Mouse (Mus musculus) embryonic facial prominence, embryonic 14.5 days (tissue): ENCODE results near the gene Rabgap1l. TPM values are rescaled to one million over a fixed set of nuclear protein-coding genes. Genes with fewer than 3 reads are reported as not detected.
A peak's percentile ranks its signal among the peaks of the same experiment; 100 is the strongest.

Experiments used
- ATAC-seq: fragments of 200-750 bp; cut with Nextera tagmentation; 2 replicates; pipeline ENCODE4 v1.8.0; 2017; ENCODE audit warnings: low read depth, moderate number of reproducible peaks, moderate TSS enrichment
- DNase-seq: peaks from one replicate; pipeline ENCODE4 v3.0.0-alpha.2; 2015; ENCODE audit warnings: low spot score
- H3K27ac ChIP-seq: fragments of 300-500 bp; sonication (generic); replicated peaks from 2 replicates; pipeline ENCODE4 v1.5.1; 2014; ENCODE audit warnings: low read depth, mild to moderate bottlenecking, low read length, moderate library complexity
- H3K27me3 ChIP-seq: fragments of 300-500 bp; sonication (generic); replicated peaks from 2 replicates; pipeline ENCODE4 v1.6.1; 2014; ENCODE audit warnings: low read length; ENCODE audit not compliant: control insufficient read depth, insufficient read depth
- H3K36me3 ChIP-seq: fragments of 300-500 bp; sonication (generic); 2 replicates; pipeline ENCODE4 v1.6.1; 2014; ENCODE audit warnings: low read length, mixed read lengths; ENCODE audit not compliant: control insufficient read depth, insufficient read depth
- H3K4me1 ChIP-seq: fragments of 300-500 bp; sonication (generic); 2 replicates; pipeline ENCODE4 v1.6.1; 2014; ENCODE audit warnings: antibody characterized with exemption, low read length; ENCODE audit not compliant: control insufficient read depth, insufficient read depth
- H3K4me2 ChIP-seq: fragments of 300-500 bp; sonication (generic); 2 replicates; pipeline ENCODE4 v1.6.1; 2014; ENCODE audit warnings: low read depth, mild to moderate bottlenecking, low read length, moderate library complexity, mixed read lengths
- H3K4me3 ChIP-seq: fragments of 300-500 bp; sonication (generic); 2 replicates; pipeline ENCODE4 v1.5.1; 2014; ENCODE audit warnings: low read depth, mild to moderate bottlenecking, low read length
- H3K9ac ChIP-seq: fragments of 300-500 bp; sonication (generic); 2 replicates; pipeline ENCODE4 v1.6.1; 2014; ENCODE audit warnings: low read depth, mild to moderate bottlenecking, low read length, moderate library complexity, mixed read lengths
- H3K9me3 ChIP-seq: fragments of 300-500 bp; sonication (generic); 2 replicates; pipeline ENCODE4 v1.6.1; 2016; ENCODE audit warnings: low read length; ENCODE audit not compliant: control insufficient read depth
- WGBS: fragments of 180-500 bp; shearing (Covaris S2); extraction: QIAGEN DNeasy Blood & Tissue Kit; methylation state at CpG from one replicate; pipeline ENCODE4 v1.1.7; 2014; 5-methylcytosine and 5-hydroxymethylcytosine counted together
- polyA plus RNA-seq: library from polyadenylated mRNA; unstranded; fragments of >200 nt; fragmentation: Nextera tagmentation; extraction: Ambion mirVana; gene quantifications from 2 replicates; pipeline ENCODE4 v1.2.1, GENCODE M21; 2014

The Rabgap1l gene
- polyA plus RNA-seq, 1 experiment from 2014 or later, result 16.3 TPM

DNA sequence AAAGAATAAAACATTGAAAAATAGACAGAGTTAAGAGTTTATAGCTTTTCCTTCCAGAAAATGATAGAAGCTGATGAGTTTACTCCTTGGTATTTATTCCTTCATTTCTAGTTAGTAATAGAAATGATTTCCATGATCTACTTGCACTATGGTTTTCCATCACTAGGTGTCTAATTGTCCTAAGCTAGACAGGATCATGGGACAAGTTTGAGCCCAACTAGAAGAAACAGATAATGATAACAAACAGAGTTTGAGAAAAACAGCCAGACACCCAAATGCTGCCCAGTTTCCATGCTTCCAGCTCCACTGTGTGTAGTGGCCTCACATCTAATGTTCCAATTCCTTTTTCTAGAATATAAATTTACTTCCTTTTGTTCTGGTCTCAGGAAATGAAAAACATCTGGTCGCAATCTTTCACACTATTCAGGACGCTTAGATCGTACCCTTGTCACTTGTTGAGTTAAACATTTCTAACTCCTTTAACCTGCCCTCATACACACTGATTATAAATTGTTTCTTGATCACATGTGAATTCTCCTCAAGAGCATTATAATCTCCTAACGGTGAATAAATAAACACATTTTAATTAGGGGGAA is 384.6 kb downstream of the Rabgap1l start:
- DNase-seq (peak; percentile 35), ATAC-seq (no peak)
- no peaks in the 10 kb centered on the region for H3K4me1 ChIP-seq
- H3K27me3 ChIP-seq, result no peaks in the 10 kb centered on the region
- H3K9ac ChIP-seq, result no peak overlapping the region
- no peak overlapping the region for H3K4me3 ChIP-seq
- H3K4me2 ChIP-seq, result no peak overlapping the region
- WGBS, result 29% methylated on average over 4 of the region's 4 CpGs
- H3K27ac ChIP-seq, result 0 out of 2 replicates have a peak overlapping the region, but pooled peaks have one; percentile 3
- H3K9me3 ChIP-seq, result no peaks in the 10 kb centered on the region
- H3K36me3 ChIP-seq, result no peaks in the 10 kb centered on the region

- Histone ChIP-seq H3K4me3 (no peak overlapping the region), H3K9me3 (no peaks in the 10 kb centered on the region), H3K4me2 (no peak overlapping the region), H3K27ac (no peak overlapping the region), H3K9ac (no peak overlapping the region), H3K27me3 (no peaks in the 10 kb centered on the region), H3K36me3 (no peaks in the 10 kb centered on the region), H3K4me1 (no peaks in the 10 kb centered on the region)
- DNase-seq (peak; percentile 64), ATAC-seq (no peak)
Measured at GRCm38 (mm10) chr1:160399428-160399827, 393.6 kb downstream of the Rabgap1l start.

DNA sequence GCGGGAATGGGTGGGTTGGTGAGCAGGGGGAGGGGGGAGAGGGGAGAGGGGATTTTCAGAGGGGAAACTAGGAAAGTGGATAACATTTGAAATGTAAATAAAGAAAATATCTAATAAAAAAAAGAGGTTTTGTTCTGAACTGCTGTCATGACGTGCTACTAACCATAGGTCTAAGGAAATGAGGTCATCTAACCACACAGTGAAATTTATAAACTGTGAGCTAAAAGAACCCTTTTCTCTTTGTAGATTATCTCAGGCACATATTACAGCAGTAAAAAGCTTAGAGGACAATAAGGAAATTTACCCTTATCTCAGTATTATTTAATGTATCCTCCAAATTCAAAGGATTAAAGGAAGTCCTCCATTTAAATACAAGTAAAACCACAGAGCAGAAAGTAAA is 396.0 kb downstream of the Rabgap1l start:
- Histone ChIP-seq H3K4me2 (no peak overlapping the region), H3K4me1 (no peaks in the 10 kb centered on the region), H3K4me3 (no peak overlapping the region), H3K9ac (no peak overlapping the region), H3K9me3 (no peaks in the 10 kb centered on the region), H3K27ac (no peak overlapping the region), H3K36me3 (no peaks in the 10 kb centered on the region), H3K27me3 (no peaks in the 10 kb centered on the region)
- 54% methylated on average over 2 of the region's 2 CpGs for WGBS
- no peak for ATAC-seq
- no peak for DNase-seq

- Histone ChIP-seq H3K4me2 (no peak overlapping the region), H3K9ac (no peak overlapping the region), H3K9me3 (no peaks in the 10 kb centered on the region), H3K27ac (no peak overlapping the region), H3K36me3 (no peaks in the 10 kb centered on the region), H3K4me3 (no peak overlapping the region), H3K4me1 (no peaks in the 10 kb centered on the region), H3K27me3 (no peaks in the 10 kb centered on the region)
- no peak for ATAC-seq
- DNase-seq, result no peak
- WGBS, result 75% methylated on average over 2 of the region's 2 CpGs
Measured at GRCm38 (mm10) chr1:160387446-160387845, 405.6 kb downstream of the Rabgap1l start.

GRCm38 (mm10) chr1:160378367-160378766 is 414.6 kb downstream of the Rabgap1l start:
- Histone ChIP-seq H3K9me3 (no peaks in the 10 kb centered on the region), H3K4me2 (no peak overlapping the region), H3K9ac (no peak overlapping the region), H3K4me3 (no peak overlapping the region), H3K36me3 (no peaks in the 10 kb centered on the region), H3K27me3 (no peaks in the 10 kb centered on the region), H3K27ac (no peak overlapping the region), H3K4me1 (no peaks in the 10 kb centered on the region)
- 94% methylated on average over 1 of the region's 1 CpGs for WGBS
- ATAC-seq, result no peak
- DNase-seq, result no peak

- no peaks in the 10 kb centered on the region for H3K9me3 ChIP-seq
- no peaks in the 10 kb centered on the region for H3K27me3 ChIP-seq
- ATAC-seq (peak; percentile 85), DNase-seq (peak; percentile 75)
- H3K9ac ChIP-seq, result peak overlapping the region; percentile 27; the same call in 1 of the 2 replicates
- H3K4me3 ChIP-seq, result no peak overlapping the region
- H3K4me2 ChIP-seq, result no peak overlapping the region
- WGBS, result 39% methylated on average over 10 of the region's 10 CpGs
- no peaks in the 10 kb centered on the region for H3K36me3 ChIP-seq
- no peak overlapping the region for H3K27ac ChIP-seq
- H3K4me1 ChIP-seq, result no peaks in the 10 kb centered on the region
Measured at GRCm38 (mm10) chr1:160377337-160378336, 415.4 kb downstream of the Rabgap1l start.

DNA sequence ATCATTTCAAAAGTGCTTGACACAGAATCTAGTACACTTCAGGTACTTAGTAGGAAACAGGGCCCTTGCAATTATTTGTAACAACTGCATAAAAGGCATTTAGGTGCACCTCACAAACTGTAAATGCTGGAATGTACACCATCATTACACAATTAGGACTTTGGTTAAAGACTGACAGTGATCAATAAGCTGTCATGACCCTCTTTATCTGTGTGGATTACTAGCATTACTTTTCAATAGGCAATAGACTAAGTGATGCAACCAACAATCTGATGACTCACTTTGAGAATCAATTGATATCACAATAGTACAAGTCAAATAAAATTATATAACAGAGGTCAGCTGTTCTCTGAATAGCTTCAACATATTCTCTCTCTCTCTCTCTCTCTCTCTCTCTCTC is 418.5 kb downstream of the Rabgap1l start:
- DNase-seq (no peak), ATAC-seq (no peak)
- no peak overlapping the region for H3K27ac ChIP-seq
- H3K4me2 ChIP-seq, result no peak overlapping the region
- H3K9me3 ChIP-seq, result no peaks in the 10 kb centered on the region
- H3K4me3 ChIP-seq, result no peak overlapping the region
- H3K4me1 ChIP-seq, result 0 out of 2 replicates have a peak, but pooled peaks cover 4% of the 10 kb centered on the region
- no peak overlapping the region for H3K9ac ChIP-seq
- H3K27me3 ChIP-seq, result no peaks in the 10 kb centered on the region
- no peaks in the 10 kb centered on the region for H3K36me3 ChIP-seq

DNA sequence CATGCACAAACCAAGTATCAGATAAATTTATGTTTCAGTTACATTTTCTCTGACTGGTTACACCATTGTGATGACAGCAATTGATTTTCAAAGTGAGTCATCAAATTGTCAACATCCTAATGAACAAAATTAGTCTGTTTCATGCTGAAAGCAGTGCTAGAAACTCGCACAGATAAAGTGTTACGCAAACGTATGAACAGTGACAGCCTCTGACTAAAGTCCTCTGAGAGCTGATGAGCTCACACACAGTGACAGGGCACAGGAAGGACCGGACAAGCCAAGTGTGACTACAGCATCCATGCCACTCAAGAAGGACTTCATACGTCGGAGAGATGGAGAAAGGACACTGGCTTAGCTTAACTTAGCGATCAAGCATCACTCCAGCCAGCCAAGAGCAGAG is 419.7 kb downstream of the Rabgap1l start:
- Histone ChIP-seq H3K4me1 (0 out of 2 replicates have a peak, but pooled peaks cover 4% of the 10 kb centered on the region), H3K36me3 (no peaks in the 10 kb centered on the region), H3K4me2 (no peak overlapping the region), H3K27me3 (no peaks in the 10 kb centered on the region), H3K27ac (no peak overlapping the region), H3K9ac (no peak overlapping the region), H3K4me3 (no peak overlapping the region), H3K9me3 (no peaks in the 10 kb centered on the region)
- 80% methylated on average over 7 of the region's 7 CpGs for WGBS
- DNase-seq (no peak), ATAC-seq (no peak)
